Mouse (Mus musculus) olfactory bulb, adult 2 months (tissue): Measurements from ENCODE around the gene Tcf7l1. TPM values are rescaled to one million over a fixed set of nuclear protein-coding genes. Genes with fewer than 3 reads are reported as not detected.

Experiments
- H3K27ac ChIP-seq: fragments of 200-500 bp; 2 replicates; pipeline ENCODE4 v1.5.1; 2012; ENCODE audit warnings: low read depth, low read length; ENCODE audit not compliant: insufficient read depth
- H3K4me1 ChIP-seq: fragments of 200-500 bp; 2 replicates; pipeline ENCODE4 v1.6.1; 2012; ENCODE audit warnings: low read length; ENCODE audit not compliant: control insufficient read depth, insufficient read depth
- H3K4me3 ChIP-seq: fragments of 200-500 bp; 2 replicates; pipeline ENCODE4 v1.5.1; 2012; ENCODE audit warnings: mild to moderate bottlenecking, low read depth, low read length, moderate library complexity; ENCODE audit not compliant: insufficient read depth
- CTCF ChIP-seq: fragments of 200-500 bp; IDR thresholded peaks from 2 replicates; pipeline ENCODE4 v1.5.1; 2012; ENCODE audit warnings: low read depth, mild to moderate bottlenecking, low read length, moderate library complexity; ENCODE audit not compliant: insufficient read depth
- POLR2A ChIP-seq: fragments of 200-500 bp; IDR thresholded peaks from 2 replicates; pipeline ENCODE4 v1.6.1; 2012; ENCODE audit warnings: mild to moderate bottlenecking, low read depth, low read length, moderate library complexity; ENCODE audit not compliant: insufficient read depth
- WGBS: fragments of 180-500 bp; shearing (Covaris S2); methylation state at CpG from one replicate; pipeline ENCODE4 v1.1.7; 2018; 5-methylcytosine and 5-hydroxymethylcytosine counted together
- polyA plus RNA-seq: library from polyadenylated mRNA; stranded (reverse); fragments of >200 nt; gene quantifications from 2 replicates; pipeline ENCODE4 v1.2.4, GENCODE M21; 2012; ENCODE audit warnings: low replicate concordance; ENCODE audit not compliant: missing spikeins, insufficient read depth, insufficient read length

The Tcf7l1 gene
- polyA plus RNA-seq, 1 experiment = not detected

- H3K27ac ChIP-seq = no peak overlapping the region
- H3K4me3 ChIP-seq = no peak overlapping the region
- TF ChIP-seq POLR2A (no peak), CTCF (no peak)
- H3K4me1 ChIP-seq = peaks cover 5% of the 10 kb centered on the region; the same call in 1 of the 2 replicates
- 63% methylated on average over 12 of the region's 12 CpGs for WGBS
Measured at GRCm38 (mm10) chr6:72619734-72620532, 169.1 kb downstream of the Tcf7l1 start.

DNA sequence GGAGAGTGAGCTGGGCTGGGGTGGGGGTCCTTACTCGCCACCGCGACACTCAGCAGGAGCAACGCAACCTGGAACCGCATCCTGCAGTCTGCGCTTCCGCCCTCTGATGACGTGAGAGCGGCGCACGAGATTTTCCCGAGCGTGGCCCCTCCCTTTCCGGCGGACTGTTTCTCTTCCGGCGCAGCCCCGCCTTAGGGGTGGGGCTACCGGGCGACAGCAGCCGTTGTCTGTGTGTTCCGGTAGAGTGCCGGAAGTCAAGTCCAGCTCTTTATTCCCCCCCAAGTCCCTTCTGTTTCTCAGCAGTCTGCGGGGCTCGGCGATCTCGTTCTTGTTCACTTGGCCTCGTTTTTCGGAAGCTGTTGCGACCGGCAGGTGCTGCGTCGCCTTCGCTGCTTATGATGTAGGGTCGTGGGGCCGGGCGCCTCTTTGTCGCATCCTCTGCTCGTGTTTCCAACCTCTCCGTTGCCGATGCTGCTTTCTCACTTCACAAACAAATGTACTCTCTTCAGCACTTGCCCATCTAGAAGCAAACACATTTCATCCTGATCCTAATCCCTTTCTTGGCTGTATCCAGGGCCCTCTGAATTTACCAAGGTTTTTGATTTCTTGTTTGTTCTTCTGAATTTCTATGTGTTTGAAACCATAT lies 172.3 kb downstream of the Tcf7l1 start, which contains the start of gene Tgoln1:
Gene Tgoln1, minus strand, starts transcription at position 358 of the 646 bp plus-strand sequence.
- Histone ChIP-seq H3K4me3 (peak within 1 kb of the TSS; percentile 82), H3K4me1 (peaks cover 5% of the 10 kb centered on the region; the same call in 1 of the 2 replicates), H3K27ac (peak within 1 kb of the TSS; percentile 89)
- no peak for TF ChIP-seq CTCF
- TF ChIP-seq POLR2A = peak; percentile 90
- under 1% methylated on average over 41 of the region's 41 CpGs for WGBS

- Histone ChIP-seq H3K27ac (no peak overlapping the region), H3K4me3 (peak overlapping the region; percentile 82), H3K4me1 (peaks cover 5% of the 10 kb centered on the region; the same call in 1 of the 2 replicates)
- TF ChIP-seq POLR2A (no peak), CTCF (no peak)
- WGBS = 20% methylated on average over 25 of the region's 25 CpGs
Measured at GRCm38 (mm10) chr6:72615561-72616375, 173.3 kb downstream of the Tcf7l1 start.

GRCm38 (mm10) chr6:72615151-72615550 lies 173.9 kb downstream of the Tcf7l1 start:
- Histone ChIP-seq H3K27ac (no peak overlapping the region), H3K4me1 (peaks cover 5% of the 10 kb centered on the region; the same call in 1 of the 2 replicates), H3K4me3 (no peak overlapping the region)
- WGBS = 57% methylated on average over 2 of the region's 2 CpGs
- TF ChIP-seq POLR2A = no peak
- no peak for TF ChIP-seq CTCF

DNA sequence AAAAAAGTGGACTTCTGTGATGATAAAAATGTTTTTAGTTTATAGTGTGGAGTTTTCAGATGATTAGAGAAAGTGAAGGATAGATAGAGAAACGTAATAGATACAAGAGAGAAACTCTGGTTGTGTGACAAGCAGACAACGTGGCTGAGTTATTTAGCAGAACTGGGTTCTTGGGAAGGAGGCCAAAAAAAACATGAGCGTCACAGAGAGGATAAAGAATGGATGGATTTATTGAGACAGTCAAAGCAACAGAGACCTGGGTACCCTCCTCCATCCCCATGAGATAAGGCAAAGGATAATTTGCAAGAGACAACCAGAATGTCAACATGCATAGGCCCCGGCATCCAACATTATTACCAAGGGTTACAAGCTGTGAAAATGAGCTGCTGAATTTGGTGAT lies 178.8 kb downstream of the Tcf7l1 start:
- TF ChIP-seq CTCF (no peak), POLR2A (no peak)
- Histone ChIP-seq H3K4me1 (no peaks in the 10 kb centered on the region; the same call in 1 of the 2 replicates), H3K27ac (no peak overlapping the region), H3K4me3 (no peak overlapping the region)
- 65% methylated on average over 4 of the region's 4 CpGs for WGBS

DNA sequence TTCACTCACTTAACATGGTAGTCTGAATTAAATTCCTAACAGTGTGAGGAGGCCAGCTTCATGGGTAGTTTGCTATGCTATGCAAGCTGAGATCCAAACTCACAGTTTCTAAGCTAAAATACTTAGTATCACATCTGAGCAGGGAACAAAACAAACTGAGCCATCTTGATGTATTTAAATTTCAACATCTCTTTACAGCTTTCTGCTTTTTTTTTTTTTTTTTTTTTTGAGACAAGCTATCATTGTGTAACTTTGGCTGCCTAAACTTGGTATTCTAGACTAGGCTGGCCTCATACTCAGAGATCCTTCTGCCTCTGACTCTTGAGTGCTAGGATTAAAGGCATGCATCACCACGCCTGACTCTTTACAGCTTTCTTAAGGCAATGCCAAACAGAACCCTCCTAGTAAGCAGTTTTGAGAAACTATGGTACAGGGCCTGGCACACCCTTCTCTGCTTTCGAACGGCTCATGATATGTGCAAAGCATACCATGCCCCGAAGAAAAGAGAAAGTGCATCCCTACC lies 180.3 kb downstream of the Tcf7l1 start:
- 87% methylated on average over 4 of the region's 4 CpGs for WGBS

GRCm38 (mm10) chr6:72607676-72608075 lies 181.4 kb downstream of the Tcf7l1 start:
- WGBS = 59% methylated on average over 5 of the region's 5 CpGs
- Histone ChIP-seq H3K4me1 (no peaks in the 10 kb centered on the region), H3K4me3 (no peak overlapping the region), H3K27ac (no peak overlapping the region)
- TF ChIP-seq CTCF (no peak), POLR2A (no peak)

More for the DNA sequence above, 180.3 kb downstream of the Tcf7l1 start:
- no peak for TF ChIP-seq CTCF
- Histone ChIP-seq H3K4me1 (no peaks in the 10 kb centered on the region), H3K27ac (no peak overlapping the region), H3K4me3 (no peak overlapping the region)

DNA sequence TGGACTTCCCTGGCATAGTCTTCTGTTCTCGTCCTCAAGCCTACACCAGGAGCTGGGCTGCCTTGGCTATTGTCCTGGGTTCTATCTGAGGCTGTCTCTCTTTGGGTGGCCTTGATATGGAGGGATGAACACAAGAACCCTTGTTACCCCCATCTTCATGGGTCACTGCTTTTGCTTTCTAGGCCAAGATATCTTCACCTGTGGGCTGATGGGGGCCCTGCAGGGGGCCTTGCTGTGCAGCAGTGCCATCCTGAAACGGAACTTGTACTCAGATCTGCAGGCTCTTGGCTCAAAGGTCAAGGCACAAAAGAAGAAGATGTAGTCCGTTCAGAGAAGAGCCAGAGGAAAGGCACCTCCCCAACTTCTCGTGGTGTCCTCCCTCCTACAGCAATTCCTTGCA lies 182.0 kb downstream of the Tcf7l1 start:
- WGBS = 82% methylated on average over 4 of the region's 4 CpGs

More for the DNA sequence above, 182.0 kb downstream of the Tcf7l1 start:
- no peak overlapping the region for H3K4me3 ChIP-seq
- no peak for TF ChIP-seq POLR2A
- TF ChIP-seq CTCF = no peak
- no peak overlapping the region for H3K27ac ChIP-seq
- no peaks in the 10 kb centered on the region for H3K4me1 ChIP-seq
